ENCODE assay signal across 12 mouse cellular contexts in the genomic region with DNA sequence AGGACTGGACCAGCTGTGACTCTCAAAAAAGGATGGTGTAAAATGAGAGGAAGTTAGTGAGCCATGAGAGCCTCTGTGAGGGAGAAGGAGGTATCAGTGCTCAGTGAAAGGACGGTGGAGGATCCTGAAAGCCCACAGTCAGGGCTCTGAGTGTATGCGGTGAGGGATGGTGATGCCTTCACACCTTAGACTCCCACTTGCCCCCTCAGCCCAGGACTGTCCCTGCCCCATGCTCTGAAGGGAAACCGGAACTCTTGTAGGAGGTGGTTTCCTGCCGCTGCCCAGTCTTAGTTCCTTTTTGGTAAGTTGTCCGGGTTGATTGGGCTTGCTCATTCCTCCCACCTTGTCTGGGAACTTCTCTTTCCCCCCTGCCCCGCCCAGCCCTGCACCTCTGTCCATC. TPM values are rescaled to one million over a fixed set of nuclear protein-coding genes. Genes with fewer than 3 reads are reported as not detected.
A peak's percentile ranks its signal among the peaks of the same experiment; 100 is the strongest.
DNase-seq lines count a peak whose midpoint lies in the region; ATAC-seq and TF ChIP-seq lines count a peak whose summit lies in the region.
"Had no signal": no experiment of that assay in that cellular context is flagged by ENCODE, and none has a peak within 500 bp of the region (broad histone marks: within the 10 kb centered on the region; RNA-seq: fewer than 3 reads in every experiment).

No protein-coding gene starts in this region.

- TF ChIP-seq CTCF in liver, postnatal 0 days (IDR thresholded peaks at IDR 0.05; ENCODE audit: low read depth): no peak

- no peaks in the 10 kb centered on the region; the same call in 1 of the 2 replicates for H3K36me3 ChIP-seq in liver, postnatal 0 days (replicated peaks; ENCODE audit: insufficient read depth, low read length)
- H3K36me3 ChIP-seq in liver, embryonic 12.5 days: no peaks in the 10 kb centered on the region
- no peaks in the 10 kb centered on the region for H3K36me3 ChIP-seq in ES-E14 (ENCODE audit: control insufficient read depth, insufficient read depth, low read length, poor library complexity, severe bottlenecking)
- H3K36me3 ChIP-seq: heart, embryonic 13.5 days; intestine, embryonic 15.5 days; midbrain, embryonic 10.5 days; neural tube, embryonic 13.5 days had no signal

- TF ChIP-seq EP300 in liver, postnatal 0 days (IDR thresholded peaks at IDR 0.05; ENCODE audit: low read depth): no peak

- in situ Hi-C loops in ES-E14 (cut with MboI; ENCODE audit: low sequenced_read_pairs in 2 of 2, unreplicated experiment in 2 of 2): no loop called here

- DNase-seq in liver, postnatal 0 days: no peak
- no peak for DNase-seq in ES-E14 (ENCODE audit: low read depth, low spot score)
- peak; percentile 56 for DNase-seq in thymus, postnatal 14 days
- no peak for DNase-seq in right cerebral cortex, adult 18-20 months
- DNase-seq in yolk sac, embryonic 10.5 days (ENCODE audit: low spot score): no peak

- 22% methylated on average over 6 of the region's 6 CpGs for WGBS in liver, postnatal 0 days (ENCODE audit: insufficient replicate concordance)
- WGBS in liver, embryonic 12.5 days (ENCODE audit: insufficient replicate concordance): 15% methylated on average over 6 of the region's 6 CpGs

- peak overlapping the region; percentile 64 for H3K27ac ChIP-seq in liver, postnatal 0 days (ENCODE audit: low read depth)
- no peak overlapping the region for H3K27ac ChIP-seq in liver, embryonic 12.5 days
- no peak overlapping the region; the same call in 1 of the 2 replicates for H3K27ac ChIP-seq in ES-E14 (ENCODE audit: insufficient read depth, low read depth, low read length, poor library complexity, severe bottlenecking)
- H3K27ac ChIP-seq: heart, embryonic 13.5 days; intestine, embryonic 15.5 days; midbrain, embryonic 10.5 days; neural tube, embryonic 13.5 days had no signal

- no peak overlapping the region for H3K9ac ChIP-seq in liver, postnatal 0 days (replicated peaks)
- H3K9ac ChIP-seq in liver, embryonic 12.5 days: no peak overlapping the region
- peak overlapping the region; percentile 41; the same call in 1 of the 2 replicates for H3K9ac ChIP-seq in ES-E14 (ENCODE audit: insufficient read depth, low read depth, low read length, poor library complexity, severe bottlenecking)
- H3K9ac ChIP-seq: heart, embryonic 13.5 days; intestine, embryonic 15.5 days; neural tube, embryonic 13.5 days had no signal

- no peaks in the 10 kb centered on the region for H3K9me3 ChIP-seq in liver, postnatal 0 days (ENCODE audit: low read length)
- no peaks in the 10 kb centered on the region for H3K9me3 ChIP-seq in liver, embryonic 12.5 days (replicated peaks)
- H3K9me3 ChIP-seq in ES-E14 (ENCODE audit: control insufficient read depth, insufficient read depth, low read depth, low read length): no peaks in the 10 kb centered on the region
- H3K9me3 ChIP-seq: heart, embryonic 13.5 days; intestine, embryonic 15.5 days; midbrain, embryonic 10.5 days; neural tube, embryonic 13.5 days had no signal

- ATAC-seq in liver, postnatal 0 days: no peak
- no peak for ATAC-seq in liver, embryonic 12.5 days
- ATAC-seq in inflammation-experienced regulatory T-cells, adult 6 months: peak; percentile 39
- ATAC-seq: intestine, embryonic 15.5 days; Patski had no signal

- H3K4me1 ChIP-seq in liver, postnatal 0 days (ENCODE audit: insufficient read depth): peaks cover 37% of the 10 kb centered on the region
- peaks cover 27% of the 10 kb centered on the region for H3K4me1 ChIP-seq in liver, embryonic 12.5 days
- peaks cover 18 to 57% of the 10 kb centered on the region in 2 experiments for H3K4me1 ChIP-seq in ES-E14 (ENCODE audit: control insufficient read depth in 2 of 2, insufficient read depth in 2 of 2, low read length in 2 of 2, poor library complexity in 1 of 2)

- peak overlapping the region; percentile 71 for H3K4me2 ChIP-seq in liver, postnatal 0 days (ENCODE audit: low read depth, low read length)
- H3K4me2 ChIP-seq in liver, embryonic 12.5 days: no peak overlapping the region
- H3K4me2 ChIP-seq: heart, embryonic 13.5 days; intestine, embryonic 15.5 days; neural tube, embryonic 13.5 days had no signal

- peak overlapping the region; percentile 48; the same call in 1 of the 2 replicates for H3K4me3 ChIP-seq in liver, postnatal 0 days (ENCODE audit: low read depth, low read length)
- no peak overlapping the region for H3K4me3 ChIP-seq in liver, embryonic 12.5 days
- H3K4me3 ChIP-seq in ES-E14 (ENCODE audit: insufficient read depth in 1 of 2, low read depth in 1 of 2, low read length in 2 of 2, poor library complexity in 1 of 2, severe bottlenecking in 1 of 2): no peak overlapping the region
- H3K4me3 ChIP-seq: heart, embryonic 13.5 days; intestine, embryonic 15.5 days; midbrain, embryonic 10.5 days; neural tube, embryonic 13.5 days had no signal

- H3K27me3 ChIP-seq in liver, postnatal 0 days (ENCODE audit: insufficient read depth, low read length): peaks cover 11% of the 10 kb centered on the region; the same call in 1 of the 2 replicates
- peaks cover 75% of the 10 kb centered on the region for H3K27me3 ChIP-seq in liver, embryonic 12.5 days (replicated peaks)
- H3K27me3 ChIP-seq: Patski had no signal

TF ChIP-seq in ES-E14, 5 proteins besides CTCF, POLR2A, EP300 and RAD21:
- TF ChIP-seq MAFK (IDR thresholded peaks at IDR 0.05; ENCODE audit: insufficient read depth, low read depth, low read length): no peak
- TF ChIP-seq ZNF384 (IDR thresholded peaks at IDR 0.05; ENCODE audit: low read depth, low read length): no peak
- TF ChIP-seq HCFC1 (IDR thresholded peaks at IDR 0.05; ENCODE audit: borderline replicate concordance, insufficient read depth, low read length): no peak
- TF ChIP-seq ZC3H11A (IDR thresholded peaks at IDR 0.05; ENCODE audit: borderline replicate concordance, low read depth, low read length): no peak
- TF ChIP-seq CHD2 (IDR thresholded peaks at IDR 0.05; ENCODE audit: low read depth, low read length): no peak

RNA-seq across cellular contexts. Expression of a gene that starts 2.8 kb away (rescaled TPM):
- 3.8 and 4.0 TPM in 2 replicates for polyA plus RNA-seq in liver, postnatal 0 days (2015; fragmentation: Nextera tagmentation; extraction: Ambion mirVana)
- 0.60 and 0.73 TPM in 2 replicates for polyA plus RNA-seq in liver, embryonic 12.5 days (2016; fragmentation: Nextera tagmentation; extraction: Ambion mirVana)
- total RNA-seq in ES-E14 (2012; rRNA removed): 1.3 and 1.8 TPM in 2 replicates
- polyA plus RNA-seq in inflammation-experienced regulatory T-cells, adult 6 months (2017; shearing (Covaris generic)): 1 to 10 TPM; 1.9 to 6.6 (median 3.3) TPM
- polyA plus RNA-seq: neural tube, embryonic 13.5 days; Patski had no signal

RNA-seq across cellular contexts. Expression of a gene that starts 34.3 kb away (rescaled TPM):
- polyA plus RNA-seq in liver, postnatal 0 days (2015; fragmentation: Nextera tagmentation; extraction: Ambion mirVana): 0.76 and 0.87 TPM in 2 replicates
- 2.9 and 3.2 TPM in 2 replicates for polyA plus RNA-seq in liver, embryonic 12.5 days (2016; fragmentation: Nextera tagmentation; extraction: Ambion mirVana)
- total RNA-seq in ES-E14 (2012; rRNA removed): 61.8 and 88.9 TPM in 2 replicates
- polyA plus RNA-seq in inflammation-experienced regulatory T-cells, adult 6 months (2017; shearing (Covaris generic)): 1 to 10 TPM; 1.6 to 2.4 (median 2.4) TPM

RNA-seq across cellular contexts. Expression of a gene that starts 54.4 kb away (rescaled TPM):
- polyA plus RNA-seq in liver, postnatal 0 days (2015; fragmentation: Nextera tagmentation; extraction: Ambion mirVana): 21.7 and 22.5 TPM in 2 replicates
- 22.6 and 25.8 TPM in 2 replicates for polyA plus RNA-seq in liver, embryonic 12.5 days (2016; fragmentation: Nextera tagmentation; extraction: Ambion mirVana)
- total RNA-seq in ES-E14 (2012; rRNA removed): 12.5 and 14.9 TPM in 2 replicates
- polyA plus RNA-seq in inflammation-experienced regulatory T-cells, adult 6 months (2017; shearing (Covaris generic)): 10 to 100 TPM; 14.2 to 23.1 (median 17.9) TPM
